ENCODE assay signal across 11 mouse cellular contexts in genomic region chr2:26582741-26583140, GRCm38 (mm10). TPM values are rescaled to one million over a fixed set of nuclear protein-coding genes. Genes with fewer than 3 reads are reported as not detected.
DNase-seq lines count a peak whose midpoint lies in the region; ATAC-seq and TF ChIP-seq lines count a peak whose summit lies in the region.
"Had no signal": no experiment of that assay in that cellular context is flagged by ENCODE, and none has a peak within 500 bp of the region (broad histone marks: within the 10 kb centered on the region; RNA-seq: fewer than 3 reads in every experiment).

No protein-coding gene starts in this region.

- H3K27me3 ChIP-seq in forebrain, embryonic 13.5 days = no peaks in the 10 kb centered on the region
- peaks cover 5% of the 10 kb centered on the region; the same call in 1 of the 2 replicates for H3K27me3 ChIP-seq in forebrain, embryonic 12.5 days
- no peaks in the 10 kb centered on the region for H3K27me3 ChIP-seq in heart, embryonic 15.5 days
- H3K27me3 ChIP-seq in liver, postnatal 0 days (ENCODE audit: insufficient read depth, low read length) = 0 out of 2 replicates have a peak, but pooled peaks cover 2% of the 10 kb centered on the region
- H3K27me3 ChIP-seq: Patski had no signal

- 71% methylated on average over 7 of the region's 7 CpGs for WGBS in forebrain, embryonic 13.5 days
- WGBS in forebrain, embryonic 12.5 days = 77% methylated on average over 7 of the region's 7 CpGs
- WGBS in heart, embryonic 15.5 days = 62% methylated on average over 7 of the region's 7 CpGs
- 51% methylated on average over 7 of the region's 7 CpGs for WGBS in liver, postnatal 0 days (ENCODE audit: insufficient replicate concordance)

- no peak overlapping the region for H3K9ac ChIP-seq in forebrain, embryonic 13.5 days
- no peak overlapping the region for H3K9ac ChIP-seq in forebrain, embryonic 12.5 days
- H3K9ac ChIP-seq in heart, embryonic 15.5 days = no peak overlapping the region
- H3K9ac ChIP-seq in liver, postnatal 0 days (replicated peaks) = no peak overlapping the region

- H3K9me3 ChIP-seq in forebrain, embryonic 13.5 days (replicated peaks) = no peaks in the 10 kb centered on the region
- no peaks in the 10 kb centered on the region for H3K9me3 ChIP-seq in forebrain, embryonic 12.5 days
- H3K9me3 ChIP-seq in heart, embryonic 15.5 days (replicated peaks) = no peaks in the 10 kb centered on the region
- H3K9me3 ChIP-seq in liver, postnatal 0 days (ENCODE audit: low read length) = no peaks in the 10 kb centered on the region

- peak; percentile 64 for DNase-seq in kidney, postnatal 10 days
- DNase-seq in kidney, postnatal 14 days = no peak
- DNase-seq in liver, postnatal 0 days = no peak
- no peak for DNase-seq in spleen, adult 18-20 months
- no peak for DNase-seq in gastrocnemius, postnatal 4 days (ENCODE audit: low spot score in 2 of 2)
- DNase-seq: thymus, adult 2 months had no signal

- H3K27ac ChIP-seq in forebrain, embryonic 13.5 days = peak overlapping the region; percentile 35
- no peak overlapping the region for H3K27ac ChIP-seq in forebrain, embryonic 12.5 days
- H3K27ac ChIP-seq in heart, embryonic 15.5 days = peak overlapping the region; percentile 83
- peak overlapping the region; percentile 71; the same call in 1 of the 2 replicates for H3K27ac ChIP-seq in liver, postnatal 0 days (ENCODE audit: low read depth)

- H3K4me3 ChIP-seq in forebrain, embryonic 13.5 days = no peak overlapping the region
- H3K4me3 ChIP-seq in forebrain, embryonic 12.5 days (replicated peaks) = no peak overlapping the region
- no peak overlapping the region for H3K4me3 ChIP-seq in heart, embryonic 15.5 days
- no peak overlapping the region for H3K4me3 ChIP-seq in liver, postnatal 0 days (ENCODE audit: low read depth, low read length)

- no peak overlapping the region for H3K4me2 ChIP-seq in forebrain, embryonic 13.5 days
- H3K4me2 ChIP-seq in forebrain, embryonic 12.5 days = no peak overlapping the region
- peak overlapping the region; percentile 42 for H3K4me2 ChIP-seq in heart, embryonic 15.5 days
- H3K4me2 ChIP-seq in liver, postnatal 0 days (ENCODE audit: low read depth, low read length) = 0 out of 2 replicates have a peak overlapping the region, but pooled peaks have one; percentile 9

- ATAC-seq in forebrain, embryonic 13.5 days = no peak
- ATAC-seq in forebrain, embryonic 12.5 days (ENCODE audit: low FRiP score) = no peak
- ATAC-seq in heart, embryonic 15.5 days (replicated peaks; ENCODE audit: insufficient number of reproducible peaks, insufficient read depth, low FRiP score, low read depth) = no peak
- no peak for ATAC-seq in liver, postnatal 0 days
- ATAC-seq: Patski had no signal

- TF ChIP-seq EP300 in liver, postnatal 0 days (IDR thresholded peaks at IDR 0.05; ENCODE audit: low read depth) = no peak

- H3K36me3 ChIP-seq in forebrain, embryonic 13.5 days (ENCODE audit: poor library complexity, severe bottlenecking) = no peaks in the 10 kb centered on the region
- H3K36me3 ChIP-seq in forebrain, embryonic 12.5 days (replicated peaks) = no peaks in the 10 kb centered on the region
- H3K36me3 ChIP-seq in heart, embryonic 15.5 days = no peaks in the 10 kb centered on the region
- no peaks in the 10 kb centered on the region for H3K36me3 ChIP-seq in liver, postnatal 0 days (replicated peaks; ENCODE audit: insufficient read depth, low read length)

- TF ChIP-seq CTCF in liver, postnatal 0 days (IDR thresholded peaks at IDR 0.05; ENCODE audit: low read depth) = no peak

- H3K4me1 ChIP-seq in forebrain, embryonic 13.5 days = peaks cover 19% of the 10 kb centered on the region; the same call in 1 of the 2 replicates
- H3K4me1 ChIP-seq in forebrain, embryonic 12.5 days = peaks cover 15% of the 10 kb centered on the region
- H3K4me1 ChIP-seq in heart, embryonic 15.5 days (replicated peaks) = peaks cover 26% of the 10 kb centered on the region
- H3K4me1 ChIP-seq in liver, postnatal 0 days (ENCODE audit: insufficient read depth) = peaks cover 18% of the 10 kb centered on the region

RNA-seq across cellular contexts. Expression of gene Egfl7, which starts 2.9 kb away (rescaled TPM):
- 50.2 and 55.8 TPM in 2 replicates for polyA plus RNA-seq in forebrain, embryonic 13.5 days (2015; fragmentation: Nextera tagmentation; extraction: Ambion mirVana)
- polyA plus RNA-seq in forebrain, embryonic 12.5 days (2016; fragmentation: Nextera tagmentation; extraction: Ambion mirVana) = 47.9 and 54.9 TPM in 2 replicates
- 159 and 197 TPM in 2 replicates for polyA plus RNA-seq in heart, embryonic 15.5 days (2015; fragmentation: Nextera tagmentation; extraction: Ambion mirVana)
- 49.6 and 53.0 TPM in 2 replicates for polyA plus RNA-seq in liver, postnatal 0 days (2015; fragmentation: Nextera tagmentation; extraction: Ambion mirVana)
- total RNA-seq in gastrocnemius, postnatal 4 days (2021) = 100 to 1,000 TPM; 132 to 141 TPM

RNA-seq across cellular contexts. Expression of gene Gm20532, which starts 3.7 kb away (rescaled TPM):
- polyA plus RNA-seq in forebrain, embryonic 13.5 days (2015; fragmentation: Nextera tagmentation; extraction: Ambion mirVana) = not detected in 2 replicates
- polyA plus RNA-seq in forebrain, embryonic 12.5 days (2016; fragmentation: Nextera tagmentation; extraction: Ambion mirVana) = not detected in 2 replicates
- not detected in 2 replicates for polyA plus RNA-seq in heart, embryonic 15.5 days (2015; fragmentation: Nextera tagmentation; extraction: Ambion mirVana)
- not detected in 2 replicates for polyA plus RNA-seq in liver, postnatal 0 days (2015; fragmentation: Nextera tagmentation; extraction: Ambion mirVana)
- not detected for total RNA-seq in gastrocnemius, postnatal 4 days (2021)
- polyA plus RNA-seq: limb, embryonic 11.5 days; Patski; thymus, adult 2 months had no signal

RNA-seq across cellular contexts. Expression of gene Agpat2, which starts 21.5 kb away (rescaled TPM):
- 2.5 and 3.6 TPM in 2 replicates for polyA plus RNA-seq in forebrain, embryonic 13.5 days (2015; fragmentation: Nextera tagmentation; extraction: Ambion mirVana)
- polyA plus RNA-seq in forebrain, embryonic 12.5 days (2016; fragmentation: Nextera tagmentation; extraction: Ambion mirVana) = 5.4 and 6.7 TPM in 2 replicates
- 19.9 and 26.3 TPM in 2 replicates for polyA plus RNA-seq in heart, embryonic 15.5 days (2015; fragmentation: Nextera tagmentation; extraction: Ambion mirVana)
- polyA plus RNA-seq in liver, postnatal 0 days (2015; fragmentation: Nextera tagmentation; extraction: Ambion mirVana) = 215 and 221 TPM in 2 replicates
- total RNA-seq in gastrocnemius, postnatal 4 days (2021) = 10 to 100 TPM; 12.1 to 19.0 TPM

RNA-seq across cellular contexts. Expression of gene Fam69b, which starts 45.5 kb away (rescaled TPM):
- polyA plus RNA-seq in forebrain, embryonic 13.5 days (2015; fragmentation: Nextera tagmentation; extraction: Ambion mirVana) = 81.9 and 89.4 TPM in 2 replicates
- 67.1 and 67.2 TPM in 2 replicates for polyA plus RNA-seq in forebrain, embryonic 12.5 days (2016; fragmentation: Nextera tagmentation; extraction: Ambion mirVana)
- polyA plus RNA-seq in heart, embryonic 15.5 days (2015; fragmentation: Nextera tagmentation; extraction: Ambion mirVana) = 12.2 and 18.0 TPM in 2 replicates
- polyA plus RNA-seq in liver, postnatal 0 days (2015; fragmentation: Nextera tagmentation; extraction: Ambion mirVana) = 0.48 and 0.56 TPM in 2 replicates
- 1 to 10 TPM; 2.6 to 4.0 TPM for total RNA-seq in gastrocnemius, postnatal 4 days (2021)

Comparison
In these comparisons a context has a peak if more than half of its experiments do, and no peak if none do; other contexts are left out.
1. H3K4me2 ChIP-seq: peak in heart, embryonic 15.5 days (single experiment) and liver, postnatal 0 days (single experiment); none in forebrain, embryonic 13.5 days (single experiment) and forebrain, embryonic 12.5 days (single experiment).